Mouse (Mus musculus) c-Kit-negative CD71-positive TER-119-positive erythroid progenitor cells, embryonic 14.5 days (primary cell): ENCODE data around the gene Brms1.
"Not testable (repeated sequence)": the region's sequence is repeated elsewhere in the genome, so short reads cannot be mapped to it uniquely, and the experiment has no call there.

Source experiments
- DNase-seq: peaks from one replicate; pipeline ENCODE4 v3.0.0-alpha.2; 2013; ENCODE audit warnings: low read depth, low spot score

The Brms1 gene

GRCm38 (mm10) chr19:5062446-5062845 is 21.3 kb downstream of the Brms1 start:
- no peak for DNase-seq

DNA sequence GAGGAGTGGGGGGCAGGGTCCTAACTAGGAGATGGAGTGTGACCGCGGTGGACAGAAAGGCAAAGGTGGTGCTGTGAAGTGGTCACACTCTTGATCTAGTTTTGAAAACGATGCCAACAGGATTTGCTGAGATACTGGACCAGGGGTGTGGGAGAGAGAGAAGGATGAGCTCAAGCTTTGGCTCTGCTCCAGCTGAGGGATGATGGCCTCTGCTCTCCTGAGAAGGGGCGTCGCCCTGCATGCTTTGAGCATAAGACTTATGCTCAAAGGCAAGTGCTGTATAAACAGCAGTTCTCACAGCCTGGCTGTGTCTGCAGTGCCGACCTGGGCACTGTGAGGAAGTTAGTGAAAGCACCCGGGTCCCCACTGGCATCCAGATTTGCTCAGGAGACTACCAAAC is 23.9 kb downstream of the Brms1 start:
- DNase-seq, result no peak

DNA sequence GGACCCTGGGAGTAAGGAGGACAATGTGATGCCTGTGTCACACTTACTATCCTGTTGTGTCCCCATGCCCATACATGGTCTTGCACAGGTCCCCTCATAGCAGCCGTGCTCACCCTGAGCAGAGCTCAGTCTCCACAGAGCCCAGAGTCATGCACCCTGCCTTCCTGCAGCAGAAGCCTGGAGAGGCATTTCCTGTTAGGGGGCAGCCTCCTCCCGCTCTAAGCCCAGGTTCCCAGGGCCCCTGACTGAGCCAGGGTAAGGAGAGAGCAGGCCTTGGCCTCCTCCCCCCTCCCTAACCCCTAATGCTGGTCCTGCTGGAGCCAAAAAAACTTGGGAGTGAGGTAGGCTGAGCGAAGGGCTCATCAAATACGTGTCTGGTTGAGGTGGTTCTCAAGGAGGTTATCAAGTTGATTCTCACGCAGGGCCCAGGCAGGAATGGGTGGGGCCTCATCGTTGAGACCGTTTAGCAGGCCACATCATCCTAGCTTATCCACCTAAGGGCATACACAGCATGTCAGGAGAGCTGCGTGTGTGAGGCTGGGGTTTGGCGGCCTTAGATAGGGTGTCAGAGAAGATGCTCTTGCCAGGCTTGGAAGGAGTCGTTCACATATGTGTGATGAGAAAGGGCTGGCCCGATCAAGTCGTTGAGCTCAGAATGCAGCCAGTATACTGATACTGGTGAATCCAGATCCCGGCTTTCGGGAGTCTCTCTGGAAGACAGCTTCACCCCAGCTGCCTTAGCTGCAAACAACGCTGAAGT is 26.1 kb downstream of the Brms1 start:
- DNase-seq, result peak; percentile 40

DNA sequence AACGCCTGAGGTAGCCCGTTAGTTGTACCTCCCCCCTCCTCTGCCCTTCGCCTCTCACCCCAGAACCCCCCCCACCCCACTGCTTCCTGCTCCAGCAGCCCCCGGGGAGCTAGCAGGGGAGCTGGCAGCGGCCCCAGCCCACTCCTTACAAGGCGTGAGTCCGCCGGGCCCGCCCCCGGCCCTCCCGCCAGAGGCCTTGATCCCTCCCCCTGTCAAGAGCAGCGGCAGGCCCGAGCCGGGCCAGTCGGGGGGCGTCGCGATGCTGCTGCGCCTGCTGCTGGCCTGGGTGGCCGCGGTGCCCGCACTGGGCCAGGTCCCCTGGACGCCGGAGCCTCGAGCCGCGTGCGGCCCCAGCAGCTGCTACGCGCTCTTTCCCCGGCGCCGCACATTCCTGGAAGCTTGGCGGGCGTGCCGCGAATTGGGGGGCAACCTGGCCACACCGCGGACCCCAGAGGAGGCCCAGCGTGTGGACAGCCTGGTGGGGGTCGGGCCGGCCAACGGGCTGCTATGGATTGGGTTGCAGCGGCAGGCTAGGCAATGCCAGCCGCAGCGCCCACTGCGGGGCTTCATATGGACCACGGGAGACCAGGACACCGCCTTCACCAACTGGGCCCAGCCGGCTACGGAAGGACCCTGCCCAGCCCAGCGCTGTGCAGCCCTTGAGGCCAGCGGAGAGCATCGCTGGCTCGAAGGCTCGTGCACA is 26.9 kb downstream of the Brms1 start, which contains the start of gene Cd248:
Gene Cd248, plus strand, starts transcription at position 212 of the 703 bp plus-strand sequence.
- DNase-seq, result no peak

DNA sequence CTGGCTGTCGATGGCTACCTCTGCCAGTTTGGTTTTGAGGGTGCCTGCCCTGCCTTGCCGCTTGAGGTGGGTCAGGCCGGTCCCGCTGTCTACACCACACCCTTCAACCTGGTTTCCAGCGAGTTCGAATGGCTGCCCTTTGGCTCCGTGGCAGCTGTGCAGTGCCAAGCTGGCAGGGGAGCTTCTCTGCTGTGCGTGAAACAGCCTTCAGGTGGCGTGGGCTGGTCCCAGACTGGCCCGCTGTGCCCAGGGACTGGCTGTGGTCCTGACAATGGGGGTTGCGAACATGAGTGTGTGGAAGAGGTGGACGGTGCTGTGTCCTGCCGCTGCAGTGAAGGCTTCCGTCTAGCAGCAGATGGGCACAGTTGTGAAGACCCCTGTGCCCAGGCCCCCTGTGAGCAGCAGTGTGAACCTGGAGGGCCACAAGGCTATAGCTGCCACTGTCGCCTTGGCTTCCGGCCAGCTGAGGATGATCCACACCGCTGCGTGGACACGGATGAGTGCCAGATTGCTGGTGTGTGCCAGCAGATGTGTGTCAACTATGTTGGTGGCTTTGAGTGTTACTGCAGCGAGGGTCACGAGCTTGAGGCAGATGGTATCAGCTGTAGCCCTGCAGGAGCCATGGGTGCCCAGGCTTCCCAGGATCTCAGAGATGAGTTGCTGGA is 27.5 kb downstream of the Brms1 start:
- DNase-seq, result no peak

GRCm38 (mm10) chr19:5069486-5069885 is 28.3 kb downstream of the Brms1 start:
- no peak for DNase-seq

- no peak for DNase-seq
Observed at GRCm38 (mm10) chr19:5069978-5070377, 28.8 kb downstream of the Brms1 start.

- DNase-seq, result no peak
Observed at GRCm38 (mm10) chr19:5071077-5071476, 29.9 kb downstream of the Brms1 start.

DNA sequence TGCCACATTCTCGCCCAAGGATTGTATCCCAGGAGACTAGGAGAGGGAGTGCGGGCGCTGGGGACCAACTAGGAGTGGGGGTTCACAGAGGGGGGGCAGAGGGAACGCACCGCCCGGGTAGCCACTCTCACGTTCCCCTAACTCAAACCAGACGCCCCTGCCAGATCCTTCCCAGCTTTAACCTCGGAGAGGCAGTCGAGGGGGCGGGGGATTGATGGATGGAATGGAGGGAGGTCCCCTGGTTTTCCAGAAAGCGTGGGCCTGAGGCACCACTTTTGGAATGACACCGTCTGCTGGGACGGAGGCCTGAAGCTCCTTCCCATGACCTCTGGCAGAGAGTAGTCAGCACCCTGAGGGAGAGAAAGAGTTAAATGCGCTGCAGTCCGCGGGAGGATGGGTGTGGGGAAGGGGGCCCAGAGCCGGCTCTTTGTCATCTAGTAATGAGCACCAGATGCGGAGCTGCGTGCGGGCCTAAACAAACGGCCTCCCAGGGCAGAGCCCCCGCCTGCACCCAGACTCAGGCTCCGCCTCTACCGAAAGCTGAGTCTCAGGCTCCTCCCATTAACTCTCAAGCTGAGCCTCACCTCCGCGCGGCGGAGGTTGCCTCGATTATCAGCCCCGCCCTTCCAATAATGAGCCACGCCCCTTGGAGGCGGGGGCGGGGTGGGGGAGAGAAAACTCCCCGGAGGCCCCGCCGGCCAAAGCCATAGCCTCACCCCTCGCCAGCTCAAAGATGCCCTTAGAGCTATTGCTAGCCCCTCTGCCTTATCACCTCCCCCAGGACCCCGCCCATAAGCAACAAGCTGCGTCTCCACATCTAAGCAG is 30.6 kb downstream of the Brms1 start:
- peak; percentile 76 for DNase-seq

DNA sequence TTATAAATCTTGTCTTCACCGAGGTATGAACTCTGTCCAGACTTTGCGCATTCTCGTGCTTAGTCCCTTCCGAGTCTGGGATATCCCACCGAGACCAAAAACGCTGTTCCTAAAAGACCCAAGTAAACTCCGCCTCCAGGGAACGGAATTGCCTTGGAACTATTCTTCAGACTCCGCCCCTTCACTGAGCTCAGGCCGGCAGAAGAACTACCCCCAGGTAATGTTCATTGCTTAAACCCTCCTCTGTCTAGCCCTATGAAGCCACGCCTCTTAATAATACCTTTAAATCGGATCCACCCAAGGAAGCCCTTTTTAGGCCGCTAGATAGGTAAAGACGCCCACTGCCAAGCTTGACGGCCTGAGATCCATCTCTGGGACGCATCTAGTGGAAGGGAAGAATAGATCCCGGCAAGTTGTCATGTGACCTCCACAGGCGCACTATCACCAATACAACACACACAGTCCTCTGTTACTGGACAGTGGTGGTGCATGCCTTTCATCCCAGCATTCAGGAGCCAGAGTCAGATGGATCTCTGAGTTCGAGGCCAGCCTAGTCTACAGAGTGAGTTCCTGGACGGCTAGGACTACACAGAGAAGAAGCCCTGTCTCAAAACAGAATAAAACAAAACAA is 31.4 kb downstream of the Brms1 start:
- DNase-seq, result peak; percentile 36

DNA sequence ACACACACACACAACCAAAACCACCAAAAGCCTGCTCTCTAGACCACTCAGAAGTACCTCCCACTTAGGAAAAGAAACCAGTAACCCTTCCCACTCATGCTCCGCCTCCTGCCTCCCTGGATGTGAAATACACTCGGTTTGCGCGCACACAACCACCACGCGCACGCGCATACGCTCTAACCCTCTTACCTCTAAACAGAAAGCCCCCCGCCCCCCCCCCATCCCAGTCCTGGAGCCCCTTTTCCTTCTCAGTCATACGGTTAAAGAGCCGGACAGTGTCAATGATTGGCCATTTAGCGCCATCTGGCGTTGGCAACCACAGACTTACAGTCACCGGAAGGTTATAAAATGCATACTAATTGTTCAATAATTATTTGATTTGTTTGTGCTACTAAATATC is 31.9 kb downstream of the Brms1 start:
- DNase-seq, result peak; percentile 49

DNA sequence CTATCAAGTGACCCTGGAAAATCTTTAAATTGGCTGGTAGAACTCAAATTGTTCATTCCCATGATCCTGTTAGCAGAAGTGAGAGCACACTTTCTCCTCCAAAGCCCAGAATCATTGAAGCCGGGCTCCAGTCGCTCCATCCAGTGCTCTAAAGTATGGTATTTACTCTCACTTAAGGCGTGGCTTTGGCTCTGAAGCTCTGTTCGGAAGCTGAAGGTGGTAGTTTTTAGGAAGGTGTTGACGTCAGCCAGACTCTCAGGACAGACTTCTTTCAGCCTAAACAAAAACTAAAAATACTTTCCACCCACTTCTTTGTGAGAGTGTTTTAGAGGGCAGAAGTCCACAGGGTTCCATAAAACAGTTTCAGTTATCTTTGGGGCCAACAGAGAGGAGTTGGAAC is 32.4 kb downstream of the Brms1 start:
- DNase-seq, result no peak

DNA sequence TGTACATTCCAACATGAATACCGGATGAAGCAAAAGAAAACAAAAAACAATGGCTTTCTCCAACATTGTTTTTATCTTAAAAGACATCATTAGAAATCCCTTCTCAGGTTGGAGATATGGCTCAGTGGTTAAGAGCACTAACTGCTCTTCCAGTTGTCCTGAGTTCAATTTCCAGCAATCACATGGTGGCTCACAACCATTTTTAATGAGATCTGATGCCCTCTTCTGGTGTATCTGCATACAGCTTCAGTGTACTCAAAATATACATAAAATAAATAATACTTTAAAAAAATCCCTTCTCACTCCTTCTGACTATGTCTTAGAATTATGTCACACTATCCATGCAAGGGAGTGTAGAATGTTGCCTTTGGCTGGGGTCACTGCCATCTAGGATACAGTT is 38.1 kb downstream of the Brms1 start:
- no peak for DNase-seq

GRCm38 (mm10) chr19:5082005-5082404 is 40.9 kb downstream of the Brms1 start:
- no peak for DNase-seq

- DNase-seq, result no peak
Observed at GRCm38 (mm10) chr19:5082596-5082995, 41.4 kb downstream of the Brms1 start.

GRCm38 (mm10) chr19:5083961-5084833 is 43.0 kb downstream of the Brms1 start:
- DNase-seq, result no peak

GRCm38 (mm10) chr19:5084834-5085144 is 43.6 kb downstream of the Brms1 start:
- no peak for DNase-seq

DNA sequence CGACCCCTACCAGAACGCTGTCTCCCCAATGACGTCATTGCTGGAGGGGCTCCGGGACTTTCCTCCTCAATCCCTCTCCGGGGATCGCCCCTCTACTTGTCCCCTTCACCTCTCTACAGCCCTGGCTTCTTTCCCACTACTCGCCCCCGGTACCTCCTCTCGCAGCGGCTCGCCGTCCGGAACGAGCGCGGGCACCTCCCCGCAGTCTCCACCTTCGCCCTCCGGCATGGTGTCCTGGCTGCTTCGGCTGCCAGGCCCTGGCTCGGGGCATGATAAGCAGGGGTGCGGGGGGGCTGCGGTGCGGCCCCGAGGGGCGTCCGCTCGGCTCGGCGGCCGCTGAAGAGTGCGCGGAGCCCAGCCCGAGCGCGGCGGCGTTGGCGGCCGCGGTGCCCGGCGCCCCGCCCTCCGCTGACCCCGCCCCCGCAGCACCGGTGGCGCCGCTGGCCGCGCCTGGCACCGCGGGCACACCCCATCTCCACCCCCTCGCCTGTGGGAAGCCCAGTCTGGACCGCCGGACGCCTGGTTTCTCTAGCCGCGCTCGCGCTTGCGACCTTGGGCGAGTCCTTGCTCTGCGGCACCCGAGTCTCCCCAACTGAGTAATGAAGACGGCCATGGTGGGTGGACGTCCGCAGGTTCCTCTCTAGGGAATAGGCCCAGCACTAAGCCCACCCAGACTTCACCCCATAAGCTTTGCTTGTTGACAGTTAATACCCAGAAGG is 44.1 kb downstream of the Brms1 start, which contains the start of gene Tmem151a:
Gene Tmem151a, minus strand, starts transcription at position 387 of the 719 bp plus-strand sequence.
- DNase-seq, result no peak

DNA sequence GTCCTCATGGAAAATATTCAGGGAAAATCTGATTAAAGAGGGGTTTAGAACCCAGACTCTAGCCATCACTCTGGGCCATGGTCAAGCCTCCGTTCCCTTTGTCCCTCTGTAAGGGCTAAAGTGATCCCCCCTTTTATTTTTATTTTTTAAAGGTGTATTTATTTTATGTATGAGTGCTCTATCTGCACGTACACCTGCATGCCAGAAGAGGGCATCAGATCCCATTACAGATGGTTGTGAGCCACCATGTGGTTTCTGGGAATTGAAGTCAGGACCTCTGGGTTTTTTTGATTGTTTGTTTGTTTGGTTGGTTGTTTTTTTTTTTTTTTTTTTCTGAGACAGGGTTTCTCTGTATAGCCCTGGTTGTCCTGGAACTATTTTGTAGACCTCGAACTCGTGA is 45.4 kb downstream of the Brms1 start:
- not testable (repeated sequence) for DNase-seq
